Mouse (Mus musculus) heart, postnatal 0 days (tissue): ENCODE results near the gene Sec61a2.

Source experiments
- CTCF ChIP-seq: IDR thresholded peaks from 2 replicates; pipeline ENCODE4 v1.5.1; 2016; ENCODE audit warnings: antibody characterized with exemption, control low read depth, low read depth
- EP300 ChIP-seq: IDR thresholded peaks from 2 replicates; pipeline ENCODE4 v1.6.1; 2016; ENCODE audit warnings: antibody characterized with exemption, low read depth

DNA sequence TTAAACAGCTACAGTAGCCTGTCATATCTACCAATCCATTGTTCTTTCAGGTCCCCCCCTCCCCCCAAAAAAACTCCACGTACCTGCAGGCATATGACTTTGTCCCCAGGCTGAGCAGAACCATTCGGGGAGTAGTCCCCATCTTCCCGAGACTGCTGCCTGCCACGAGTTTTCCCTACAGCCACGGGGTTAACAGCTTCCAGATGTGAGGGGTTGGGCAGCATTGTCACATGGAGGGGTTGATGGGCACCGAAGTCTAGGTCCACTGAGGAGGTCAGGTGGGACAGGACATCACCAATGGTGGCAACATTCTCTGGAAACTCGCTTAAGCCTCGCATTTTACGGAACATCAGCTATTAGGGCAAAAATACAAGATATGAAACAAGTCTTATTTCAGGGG is 28.6 kb upstream of the Sec61a2 start:
- TF ChIP-seq CTCF: no peak
- no peak for TF ChIP-seq EP300
